Mouse (Mus musculus): ENCODE data around the gene Spock1.

- TF ChIP-seq ZNF384 (IDR thresholded peaks at IDR 0.05; ENCODE audit: low read depth, low read length) (no peak), ZC3H11A (IDR thresholded peaks at IDR 0.05; ENCODE audit: borderline replicate concordance, low read depth, low read length) (no peak)
Observed at GRCm38 (mm10) chr13:57604437-57604836, 303.7 kb downstream of the Spock1 start.

Measured in ES-E14 (cell line).